Mouse (Mus musculus): ENCODE measurements around the gene Acat1. TPM values are rescaled to one million over a fixed set of nuclear protein-coding genes. Genes with fewer than 3 reads are reported as not detected.

The Acat1 gene
- total RNA-seq, 4 experiments from 2014 or later = 123 to 132 (median 128) TPM

GRCm38 (mm10) chr9:53535416-53536320 is 74.5 kb downstream of the Acat1 start:
- DNase-seq (ENCODE audit: low spot score in 2 of 2) = no peak

Other genes starting within 250 kb of the Acat1 start
- 1 to 10 TPM; 3.0 to 4.3 (median 3.8) TPM for gene Kdelc2, start 226.4 kb downstream of the Acat1 start, total RNA-seq (2022)
- not detected for gene 4930550C14Rik, start 208.1 kb downstream of the Acat1 start, total RNA-seq (2022)
- gene Atm, start 73.6 kb downstream of the Acat1 start, total RNA-seq (2022) = 1 to 10 TPM; 4.8 to 6.0 (median 5.4) TPM
- 1 to 10 TPM; 5.4 to 5.8 (median 5.4) TPM for gene Npat, start 73.3 kb downstream of the Acat1 start, total RNA-seq (2022)
- 10 to 100 TPM; 75.6 to 84.6 (median 76.1) TPM for gene Cul5, start 59.6 kb upstream of the Acat1 start, total RNA-seq (2022)
- gene Rab39, start 95.8 kb upstream of the Acat1 start, total RNA-seq (2022) = under 1 TPM in 1 of 4 experiments, not detected in 3; 0.08 TPM
- not detected for gene Slc35f2, start 161.2 kb upstream of the Acat1 start, total RNA-seq (2022)
- 1 to 10 TPM in 1 of 4 experiments, under 1 TPM in 3; 0.39 to 1.1 (median 0.65) TPM for gene Sln, start 239.8 kb upstream of the Acat1 start, total RNA-seq (2022)

All from gastrocnemius, adult 8-10 months (tissue).